Mouse (Mus musculus) limb, embryonic 12.5 days (tissue): ENCODE data around the gene Nfkbie. TPM values are rescaled to one million over a fixed set of nuclear protein-coding genes. Genes with fewer than 3 reads are reported as not detected.

Source experiments
- ATAC-seq: fragments of 200-750 bp; cut with Nextera tagmentation; 2 replicates; pipeline ENCODE4 v1.8.0; 2017; ENCODE audit warnings: low read depth, moderate TSS enrichment; ENCODE audit not compliant: insufficient number of reproducible peaks, insufficient read depth, low FRiP score, low TSS enrichment
- H3K27ac ChIP-seq: fragments of 300-500 bp; sonication (generic); 2 replicates; pipeline ENCODE4 v1.5.1; 2016; ENCODE audit warnings: mild to moderate bottlenecking, moderate library complexity
- H3K27me3 ChIP-seq: fragments of 300-500 bp; sonication (generic); 2 replicates; pipeline ENCODE4 v1.6.1; 2016; ENCODE audit warnings: mild to moderate bottlenecking, moderate library complexity
- H3K36me3 ChIP-seq: fragments of 300-500 bp; sonication (generic); 2 replicates; pipeline ENCODE4 v1.6.1; 2016; ENCODE audit warnings: mild to moderate bottlenecking, moderate library complexity
- H3K4me1 ChIP-seq: fragments of 300-500 bp; sonication (generic); replicated peaks from 2 replicates; pipeline ENCODE4 v1.6.1; 2016
- H3K4me2 ChIP-seq: fragments of 300-500 bp; sonication (generic); 2 replicates; pipeline ENCODE4 v1.6.1; 2016; ENCODE audit warnings: mild to moderate bottlenecking, moderate library complexity
- H3K4me3 ChIP-seq: fragments of 300-500 bp; sonication (generic); replicated peaks from 2 replicates; pipeline ENCODE4 v1.5.1; 2016; ENCODE audit warnings: mild to moderate bottlenecking
- H3K9ac ChIP-seq: fragments of 300-500 bp; sonication (generic); replicated peaks from 2 replicates; pipeline ENCODE4 v1.6.1; 2016; ENCODE audit warnings: mild to moderate bottlenecking, moderate library complexity
- H3K9me3 ChIP-seq: fragments of 300-500 bp; sonication (generic); 2 replicates; pipeline ENCODE4 v1.6.1; 2016; ENCODE audit warnings: mild to moderate bottlenecking, moderate library complexity
- WGBS: fragments of 180-500 bp; shearing (Covaris S2); methylation state at CpG from one replicate; pipeline ENCODE4 v1.1.7; 2016; 5-methylcytosine and 5-hydroxymethylcytosine counted together
- polyA plus RNA-seq: library from polyadenylated mRNA; unstranded; fragments of >200 nt; fragmentation: Nextera tagmentation; extraction: Ambion mirVana; gene quantifications from 2 replicates; pipeline ENCODE4 v1.2.1, GENCODE M21; 2016

Gene Nfkbie
- polyA plus RNA-seq, 1 experiment from 2014 or later = 6.6 TPM

- Histone ChIP-seq H3K9me3 (peaks cover 9% of the 10 kb centered on the region; the same call in 1 of the 2 replicates), H3K27ac (no peak overlapping the region), H3K36me3 (peaks cover 14% of the 10 kb centered on the region), H3K4me2 (no peak overlapping the region), H3K9ac (no peak overlapping the region), H3K4me3 (no peak overlapping the region), H3K4me1 (peaks cover 28% of the 10 kb centered on the region), H3K27me3 (no peaks in the 10 kb centered on the region)
- no peak for ATAC-seq
- 71% methylated on average over 6 of the region's 6 CpGs for WGBS
Observed at GRCm38 (mm10) chr17:45582715-45583355, 27.3 kb downstream of the Nfkbie start.

- peak overlapping the region; percentile 69 for H3K27ac ChIP-seq
- peak overlapping the region; percentile 34; the same call in 1 of the 2 replicates for H3K9ac ChIP-seq
- H3K36me3 ChIP-seq = peaks cover 17% of the 10 kb centered on the region
- H3K4me2 ChIP-seq = peak overlapping the region; percentile 4
- H3K9me3 ChIP-seq = peaks cover 9% of the 10 kb centered on the region; the same call in 1 of the 2 replicates
- 37% methylated on average over 12 of the region's 12 CpGs for WGBS
- H3K4me3 ChIP-seq = no peak overlapping the region
- peaks cover 28% of the 10 kb centered on the region for H3K4me1 ChIP-seq
- no peaks in the 10 kb centered on the region for H3K27me3 ChIP-seq
- ATAC-seq = no peak; the same call in 1 of the 2 replicates
Observed at GRCm38 (mm10) chr17:45584096-45584896, 28.8 kb downstream of the Nfkbie start.

- Histone ChIP-seq H3K9ac (no peak overlapping the region), H3K9me3 (peaks cover 9% of the 10 kb centered on the region; the same call in 1 of the 2 replicates), H3K36me3 (peaks cover 17% of the 10 kb centered on the region), H3K27ac (peak overlapping the region; percentile 69), H3K27me3 (no peaks in the 10 kb centered on the region), H3K4me3 (no peak overlapping the region), H3K4me2 (peak overlapping the region; percentile 4), H3K4me1 (peaks cover 28% of the 10 kb centered on the region)
- WGBS = 25% methylated on average over 14 of the region's 14 CpGs
- ATAC-seq = peak; percentile 26; the same call in 1 of the 2 replicates
Observed at GRCm38 (mm10) chr17:45584939-45585678, 29.6 kb downstream of the Nfkbie start.

- H3K27ac ChIP-seq = peak overlapping the region; percentile 69; the same call in 1 of the 2 replicates
- H3K4me1 ChIP-seq = peaks cover 33% of the 10 kb centered on the region
- H3K4me2 ChIP-seq = no peak overlapping the region
- 73% methylated on average over 23 of the region's 23 CpGs for WGBS
- no peak for ATAC-seq
- no peaks in the 10 kb centered on the region for H3K27me3 ChIP-seq
- no peak overlapping the region for H3K4me3 ChIP-seq
- peaks cover 9% of the 10 kb centered on the region; the same call in 1 of the 2 replicates for H3K9me3 ChIP-seq
- H3K36me3 ChIP-seq = peaks cover 17% of the 10 kb centered on the region
- no peak overlapping the region for H3K9ac ChIP-seq
Observed at GRCm38 (mm10) chr17:45585725-45586448, 30.4 kb downstream of the Nfkbie start.

GRCm38 (mm10) chr17:45586449-45586837 is 30.9 kb downstream of the Nfkbie start:
- ATAC-seq = no peak
- no peak overlapping the region for H3K9ac ChIP-seq
- H3K27ac ChIP-seq = no peak overlapping the region
- 94% methylated on average over 3 of the region's 3 CpGs for WGBS
- peaks cover 32% of the 10 kb centered on the region for H3K4me1 ChIP-seq
- no peaks in the 10 kb centered on the region for H3K27me3 ChIP-seq
- no peak overlapping the region for H3K4me2 ChIP-seq
- peaks cover 17% of the 10 kb centered on the region for H3K36me3 ChIP-seq
- no peak overlapping the region for H3K4me3 ChIP-seq
- peaks cover 9% of the 10 kb centered on the region; the same call in 1 of the 2 replicates for H3K9me3 ChIP-seq

- Histone ChIP-seq H3K9ac (no peak overlapping the region), H3K4me2 (no peak overlapping the region), H3K36me3 (peaks cover 17% of the 10 kb centered on the region), H3K4me3 (no peak overlapping the region), H3K27ac (no peak overlapping the region), H3K27me3 (peaks cover 13% of the 10 kb centered on the region), H3K4me1 (peaks cover 47% of the 10 kb centered on the region), H3K9me3 (peaks cover 9% of the 10 kb centered on the region; the same call in 1 of the 2 replicates)
- WGBS = 95% methylated on average over 7 of the region's 7 CpGs
- ATAC-seq = no peak
Observed at GRCm38 (mm10) chr17:45588370-45588769, 32.9 kb downstream of the Nfkbie start.

- H3K9me3 ChIP-seq = peaks cover 9% of the 10 kb centered on the region; the same call in 1 of the 2 replicates
- H3K4me1 ChIP-seq = peaks cover 51% of the 10 kb centered on the region
- H3K27ac ChIP-seq = no peak overlapping the region
- WGBS = over 99% methylated on average over 7 of the region's 7 CpGs
- peaks cover 17% of the 10 kb centered on the region for H3K36me3 ChIP-seq
- H3K9ac ChIP-seq = no peak overlapping the region
- no peak overlapping the region for H3K4me2 ChIP-seq
- no peak overlapping the region for H3K4me3 ChIP-seq
- no peak for ATAC-seq
- H3K27me3 ChIP-seq = peaks cover 21% of the 10 kb centered on the region
Observed at GRCm38 (mm10) chr17:45589236-45589635, 33.7 kb downstream of the Nfkbie start.

GRCm38 (mm10) chr17:45589844-45590243 is 34.3 kb downstream of the Nfkbie start:
- no peak overlapping the region for H3K4me3 ChIP-seq
- peaks cover 9% of the 10 kb centered on the region; the same call in 1 of the 2 replicates for H3K9me3 ChIP-seq
- peaks cover 27% of the 10 kb centered on the region for H3K27me3 ChIP-seq
- 93% methylated on average over 8 of the region's 8 CpGs for WGBS
- no peak overlapping the region for H3K27ac ChIP-seq
- H3K9ac ChIP-seq = no peak overlapping the region
- no peak for ATAC-seq
- peaks cover 51% of the 10 kb centered on the region for H3K4me1 ChIP-seq
- peaks cover 17% of the 10 kb centered on the region for H3K36me3 ChIP-seq
- no peak overlapping the region for H3K4me2 ChIP-seq

GRCm38 (mm10) chr17:45590410-45590809 is 34.9 kb downstream of the Nfkbie start:
- no peak overlapping the region for H3K9ac ChIP-seq

More at GRCm38 (mm10) chr17:45590410-45590809, 34.9 kb downstream of the Nfkbie start:
- Histone ChIP-seq H3K4me1 (peaks cover 50% of the 10 kb centered on the region), H3K27me3 (peaks cover 33% of the 10 kb centered on the region), H3K4me2 (no peak overlapping the region), H3K27ac (no peak overlapping the region), H3K4me3 (no peak overlapping the region), H3K36me3 (peaks cover 17% of the 10 kb centered on the region), H3K9me3 (peaks cover 9% of the 10 kb centered on the region; the same call in 1 of the 2 replicates)
- 58% methylated on average over 6 of the region's 6 CpGs for WGBS
- no peak for ATAC-seq
